Mouse (Mus musculus) kidney, postnatal 4 days (tissue): ENCODE measurements around the gene Rnf128.

Experiments
- DNase-seq, 2 experiments: peaks; one replicate each; pipeline ENCODE4 v3.0.0; 2021; ENCODE audit warnings: mixed read lengths in 2 of 2

Rnf128 gene

GRCm38 (mm10) chrX:139634758-139635157 is 71.6 kb downstream of the Rnf128 start:
- DNase-seq = no peak

GRCm38 (mm10) chrX:139639744-139640143 is 76.6 kb downstream of the Rnf128 start:
- no peak for DNase-seq

- no peak for DNase-seq
Measured at GRCm38 (mm10) chrX:139640418-139640817, 77.3 kb downstream of the Rnf128 start.

GRCm38 (mm10) chrX:139652226-139652625 is 89.1 kb downstream of the Rnf128 start:
- peak; percentile 1 to 5 for DNase-seq

GRCm38 (mm10) chrX:139653292-139653691 is 90.2 kb downstream of the Rnf128 start:
- no peak for DNase-seq

GRCm38 (mm10) chrX:139654350-139655063 is 91.4 kb downstream of the Rnf128 start:
- no peak for DNase-seq

- no peak for DNase-seq
Measured at GRCm38 (mm10) chrX:139662111-139662510, 99.0 kb downstream of the Rnf128 start.

- DNase-seq = no peak
Measured at GRCm38 (mm10) chrX:139665829-139666228, 102.7 kb downstream of the Rnf128 start.

- no peak for DNase-seq
Measured at GRCm38 (mm10) chrX:139684410-139684774, 121.3 kb downstream of the Rnf128 start.

GRCm38 (mm10) chrX:139684775-139685695 is 121.9 kb downstream of the Rnf128 start, which contains the start of gene Tbc1d8b:
TSS of gene Tbc1d8b (plus strand) at chrX:139684996.
- DNase-seq = peak; percentile 75 to 80

- no peak for DNase-seq
Measured at GRCm38 (mm10) chrX:139714381-139714780, 151.3 kb downstream of the Rnf128 start, which contains the start of gene Gm15013. TSS of gene Gm15013 (minus strand) at chrX:139714481.

- no peak for DNase-seq
Measured at GRCm38 (mm10) chrX:139722350-139722749, 159.2 kb downstream of the Rnf128 start.
